Mouse (Mus musculus): ENCODE measurements around the gene Ptgir. TPM values are rescaled to one million over a fixed set of nuclear protein-coding genes. Genes with fewer than 3 reads are reported as not detected.
A peak's percentile ranks its signal among the peaks of the same experiment; 100 is the strongest.
"Not testable (repeated sequence)": the region's sequence is repeated elsewhere in the genome, so short reads cannot be mapped to it uniquely, and the experiment has no call there.

Ptgir gene
- polyA plus RNA-seq, 1 experiment, result not detected

- no peaks in the 10 kb centered on the region for H3K27me3 ChIP-seq (ENCODE audit: control insufficient read depth, insufficient read depth, low read length, poor library complexity, severe bottlenecking)
- H3K4me3 ChIP-seq (ENCODE audit: low read depth, low read length), result no peak overlapping the region
- peaks cover 2% of the 10 kb centered on the region for H3K4me1 ChIP-seq (ENCODE audit: control insufficient read depth, insufficient read depth, low read length)
- no peak for TF ChIP-seq POLR2A (IDR thresholded peaks at IDR 0.05; ENCODE audit: insufficient read depth, low read length)
- no peak for TF ChIP-seq CTCF (IDR thresholded peaks at IDR 0.05; ENCODE audit: low read depth, low read length)
- H3K9ac ChIP-seq (ENCODE audit: low read depth, poor library complexity, severe bottlenecking), result no peak overlapping the region
- H3K27ac ChIP-seq (ENCODE audit: insufficient read depth, low read length), result no peak overlapping the region
- H3K36me3 ChIP-seq (ENCODE audit: control insufficient read depth, insufficient read depth, low read length, poor library complexity, severe bottlenecking), result no peaks in the 10 kb centered on the region
- no peaks in the 10 kb centered on the region for H3K9me3 ChIP-seq (replicated peaks; ENCODE audit: control insufficient read depth, insufficient read depth, low read length, poor library complexity, severe bottlenecking)
Measured at GRCm38 (mm10) chr7:16947959-16948361, 41.7 kb downstream of the Ptgir start.

DNA sequence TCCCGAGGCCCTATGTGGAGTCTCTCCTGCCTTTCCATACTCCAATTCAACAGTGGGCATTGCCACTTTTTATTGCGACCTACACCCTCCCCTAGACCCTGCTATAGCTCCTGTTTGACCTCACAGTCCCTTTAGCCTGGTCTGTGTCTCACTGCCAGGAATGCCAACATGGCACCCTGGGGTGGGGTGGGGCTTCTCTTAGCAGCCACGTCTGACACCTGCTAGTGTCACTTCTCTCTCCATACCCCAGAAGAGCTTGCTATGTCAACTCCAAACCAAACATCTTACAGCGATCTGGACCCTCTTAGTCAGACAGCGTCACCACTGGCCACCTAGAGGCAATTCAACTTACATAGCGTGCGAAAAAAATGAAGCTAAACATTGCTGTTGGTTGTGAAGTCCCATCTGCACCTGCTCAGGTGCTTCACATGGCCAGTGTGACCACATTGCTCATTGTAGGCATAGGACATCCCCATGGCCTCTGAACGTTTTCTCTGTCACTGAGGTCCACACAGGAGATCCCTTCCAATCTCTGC, 42.7 kb downstream of the Ptgir start:
- H3K4me3 ChIP-seq (ENCODE audit: low read depth, low read length), result no peak overlapping the region
- H3K9ac ChIP-seq (ENCODE audit: low read depth, poor library complexity, severe bottlenecking), result no peak overlapping the region
- H3K27ac ChIP-seq (ENCODE audit: insufficient read depth, low read length), result no peak overlapping the region
- H3K4me1 ChIP-seq (ENCODE audit: control insufficient read depth, insufficient read depth, low read length), result peaks cover 2% of the 10 kb centered on the region
- TF ChIP-seq CTCF (IDR thresholded peaks at IDR 0.05; ENCODE audit: low read depth, low read length), result no peak
- TF ChIP-seq EP300 (IDR thresholded peaks at IDR 0.05; ENCODE audit: insufficient read depth, low read depth, low read length), result no peak
- no peak for TF ChIP-seq POLR2A (IDR thresholded peaks at IDR 0.05; ENCODE audit: insufficient read depth, low read length)
- no peaks in the 10 kb centered on the region for H3K9me3 ChIP-seq (replicated peaks; ENCODE audit: control insufficient read depth, insufficient read depth, low read length, poor library complexity, severe bottlenecking)
- no peaks in the 10 kb centered on the region for H3K36me3 ChIP-seq (ENCODE audit: control insufficient read depth, insufficient read depth, low read length, poor library complexity, severe bottlenecking)
- H3K27me3 ChIP-seq (ENCODE audit: control insufficient read depth, insufficient read depth, low read length, poor library complexity, severe bottlenecking), result no peaks in the 10 kb centered on the region

DNA sequence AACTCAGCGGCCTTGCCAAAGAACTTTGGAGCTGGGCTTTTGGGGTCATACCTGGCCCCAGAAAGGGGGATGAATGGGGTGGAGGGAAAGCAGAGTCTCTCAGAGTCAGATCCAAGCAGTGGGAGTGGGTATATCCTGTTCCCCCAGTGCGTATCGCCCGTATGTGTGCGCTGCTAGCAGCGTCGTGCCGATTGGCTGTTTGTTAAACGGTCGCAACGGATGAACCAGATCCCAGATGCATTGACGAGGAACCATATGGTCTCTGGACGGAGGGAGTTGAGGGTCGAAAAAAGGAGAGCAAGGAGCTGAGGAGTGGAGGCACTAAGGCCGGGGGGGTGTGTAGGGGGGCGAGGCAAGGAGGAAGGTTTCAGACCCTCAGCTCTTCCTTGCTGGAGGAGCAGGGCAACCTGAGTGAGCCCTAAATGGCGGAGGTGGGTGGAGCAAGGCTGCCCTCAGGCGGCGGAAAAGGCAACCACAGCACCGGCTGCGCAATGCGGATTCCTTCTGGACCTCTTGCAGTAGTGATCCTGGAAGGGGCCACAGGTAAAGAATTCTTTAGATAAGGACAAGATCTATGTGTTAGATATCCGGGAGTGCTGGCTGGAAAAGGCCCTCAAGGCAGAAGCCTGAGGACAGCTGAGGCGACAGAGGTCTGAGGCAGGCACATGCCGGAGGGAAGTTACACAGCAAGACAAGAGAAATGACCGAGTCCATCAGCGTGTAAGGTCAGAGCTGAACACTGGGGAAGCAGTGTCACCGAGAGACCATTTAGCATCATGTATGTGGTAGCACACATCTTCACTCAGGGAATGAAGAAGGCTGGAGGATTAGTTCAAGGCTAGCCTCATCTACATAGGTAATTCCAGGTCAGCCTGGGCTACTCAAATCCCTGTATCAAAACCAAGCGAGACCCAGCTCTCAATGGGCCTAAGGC, 43.9 kb downstream of the Ptgir start:
- TF ChIP-seq POLR2A (IDR thresholded peaks at IDR 0.05; ENCODE audit: insufficient read depth, low read length) (no peak), CTCF (IDR thresholded peaks at IDR 0.05; ENCODE audit: low read depth, low read length) (peak; percentile 85)
- Histone ChIP-seq H3K4me3 (ENCODE audit: low read depth, low read length) (peak overlapping the region; percentile 31), H3K9ac (ENCODE audit: low read depth, poor library complexity, severe bottlenecking) (peak overlapping the region; percentile 3; the same call in 1 of the 2 replicates), H3K4me1 (ENCODE audit: control insufficient read depth, insufficient read depth, low read length) (peaks cover 2% of the 10 kb centered on the region), H3K27me3 (ENCODE audit: control insufficient read depth, insufficient read depth, low read length, poor library complexity, severe bottlenecking) (no peaks in the 10 kb centered on the region), H3K9me3 (replicated peaks; ENCODE audit: control insufficient read depth, insufficient read depth, low read length, poor library complexity, severe bottlenecking) (no peaks in the 10 kb centered on the region), H3K27ac (ENCODE audit: insufficient read depth, low read length) (no peak overlapping the region), H3K36me3 (ENCODE audit: control insufficient read depth, insufficient read depth, low read length, poor library complexity, severe bottlenecking) (no peaks in the 10 kb centered on the region)

DNA sequence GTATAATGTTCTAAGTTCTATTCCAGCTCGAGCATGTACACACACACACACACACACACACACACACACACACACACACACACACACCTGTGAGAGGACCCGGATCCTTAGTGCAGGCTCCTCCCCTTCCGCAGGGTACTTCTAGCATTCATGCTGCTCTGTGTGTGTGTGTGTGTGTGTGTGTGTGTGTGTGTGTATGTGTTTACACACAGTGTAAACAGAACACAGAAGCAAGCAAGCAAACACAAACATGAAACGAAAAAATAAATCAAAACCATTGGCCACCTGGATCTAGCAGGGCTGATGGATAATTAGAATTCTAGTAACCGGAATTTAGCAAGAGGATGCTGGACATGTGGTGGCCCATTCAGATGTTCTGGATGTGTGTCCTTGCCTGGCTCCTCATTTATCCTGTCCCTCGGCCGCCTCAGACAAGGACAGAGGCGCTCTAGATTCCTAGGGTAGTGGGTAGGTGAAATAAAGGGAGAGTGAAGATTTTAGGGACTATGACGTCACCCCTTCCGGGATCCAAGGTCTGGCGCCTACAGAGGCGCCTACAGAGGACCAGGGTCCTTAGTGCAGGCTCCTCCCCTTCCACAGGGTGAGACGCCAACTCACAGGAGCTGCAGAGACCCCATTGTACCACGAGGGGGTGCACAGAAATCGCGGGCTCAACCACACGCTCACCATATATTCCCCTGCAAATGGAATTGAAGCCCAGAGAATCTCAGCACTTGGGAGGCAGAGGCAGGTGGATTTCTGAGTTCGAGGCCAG, 44.8 kb downstream of the Ptgir start:
- H3K27me3 ChIP-seq (ENCODE audit: control insufficient read depth, insufficient read depth, low read length, poor library complexity, severe bottlenecking), result no peaks in the 10 kb centered on the region
- no peak overlapping the region for H3K27ac ChIP-seq (ENCODE audit: insufficient read depth, low read length)
- no peaks in the 10 kb centered on the region for H3K36me3 ChIP-seq (ENCODE audit: control insufficient read depth, insufficient read depth, low read length, poor library complexity, severe bottlenecking)
- no peaks in the 10 kb centered on the region for H3K9me3 ChIP-seq (replicated peaks; ENCODE audit: control insufficient read depth, insufficient read depth, low read length, poor library complexity, severe bottlenecking)
- H3K9ac ChIP-seq (ENCODE audit: low read depth, poor library complexity, severe bottlenecking), result 0 out of 2 replicates have a peak overlapping the region, but pooled peaks have one; percentile 3
- TF ChIP-seq CTCF (IDR thresholded peaks at IDR 0.05; ENCODE audit: low read depth, low read length) (peak; percentile 82), EP300 (IDR thresholded peaks at IDR 0.05; ENCODE audit: insufficient read depth, low read depth, low read length) (no peak)
- H3K4me3 ChIP-seq (ENCODE audit: low read depth, low read length), result no peak overlapping the region
- H3K4me1 ChIP-seq (ENCODE audit: control insufficient read depth, insufficient read depth, low read length), result peaks cover 2% of the 10 kb centered on the region

- H3K27me3 ChIP-seq (ENCODE audit: control insufficient read depth, insufficient read depth, low read length, poor library complexity, severe bottlenecking); H3K9me3 ChIP-seq (replicated peaks; ENCODE audit: control insufficient read depth, insufficient read depth, low read length, poor library complexity, severe bottlenecking); H3K9ac ChIP-seq (ENCODE audit: low read depth, poor library complexity, severe bottlenecking); H3K27ac ChIP-seq (ENCODE audit: insufficient read depth, low read length); H3K4me1 ChIP-seq (ENCODE audit: control insufficient read depth, insufficient read depth, low read length); H3K36me3 ChIP-seq (ENCODE audit: control insufficient read depth, insufficient read depth, low read length, poor library complexity, severe bottlenecking); H3K4me3 ChIP-seq (ENCODE audit: low read depth, low read length): not testable (repeated sequence)
Measured at GRCm38 (mm10) chr7:16953776-16954175, 47.5 kb downstream of the Ptgir start.

GRCm38 (mm10) chr7:16955712-16956111, 49.4 kb downstream of the Ptgir start:
- Histone ChIP-seq H3K36me3 (ENCODE audit: control insufficient read depth, insufficient read depth, low read length, poor library complexity, severe bottlenecking) (no peaks in the 10 kb centered on the region), H3K4me3 (ENCODE audit: low read depth, low read length) (no peak overlapping the region), H3K9ac (ENCODE audit: low read depth, poor library complexity, severe bottlenecking) (no peak overlapping the region), H3K27me3 (ENCODE audit: control insufficient read depth, insufficient read depth, low read length, poor library complexity, severe bottlenecking) (no peaks in the 10 kb centered on the region), H3K27ac (ENCODE audit: insufficient read depth, low read length) (no peak overlapping the region), H3K9me3 (replicated peaks; ENCODE audit: control insufficient read depth, insufficient read depth, low read length, poor library complexity, severe bottlenecking) (no peaks in the 10 kb centered on the region), H3K4me1 (ENCODE audit: control insufficient read depth, insufficient read depth, low read length) (no peaks in the 10 kb centered on the region)
- TF ChIP-seq POLR2A (IDR thresholded peaks at IDR 0.05; ENCODE audit: insufficient read depth, low read length) (no peak), CTCF (IDR thresholded peaks at IDR 0.05; ENCODE audit: low read depth, low read length) (no peak), EP300 (IDR thresholded peaks at IDR 0.05; ENCODE audit: insufficient read depth, low read depth, low read length) (no peak)
